In the genomic region with DNA sequence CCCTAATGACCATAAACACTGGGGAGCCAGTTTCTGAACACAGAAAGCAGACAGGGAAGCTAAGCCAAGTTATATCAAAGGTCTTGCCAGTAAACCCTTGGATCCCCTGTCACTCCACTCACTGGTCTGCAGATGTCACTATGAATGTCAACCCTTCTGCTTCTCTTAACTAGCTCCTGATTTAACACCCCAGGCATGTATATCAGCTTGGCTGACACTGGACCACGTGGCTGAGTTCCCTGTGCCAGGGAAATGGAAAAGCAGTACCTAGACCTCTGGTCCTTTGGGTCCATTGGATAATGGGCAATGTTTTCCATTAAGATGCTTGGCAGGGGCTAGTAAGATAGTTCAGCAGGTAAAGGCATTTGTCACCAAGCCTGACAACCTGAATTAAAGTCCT, we compare ENCODE assay signal across 34 mouse cellular contexts. TPM values are rescaled to one million over a fixed set of nuclear protein-coding genes. Genes with fewer than 3 reads are reported as not detected.
DNase-seq lines count a peak whose midpoint lies in the region; ATAC-seq and TF ChIP-seq lines count a peak whose summit lies in the region.
"Had no signal": no experiment of that assay in that cellular context is flagged by ENCODE, and none has a peak within 500 bp of the region (broad histone marks: within the 10 kb centered on the region; RNA-seq: fewer than 3 reads in every experiment).

No protein-coding gene starts in this region.

- H3K27ac ChIP-seq in heart, adult 2 months, result peak overlapping the region; percentile 40; the same call in 1 of the 2 replicates
- H3K27ac ChIP-seq in heart, embryonic 11.5 days (ENCODE audit: low read depth, low read length), result no peak overlapping the region
- H3K27ac ChIP-seq in lung, embryonic 14.5 days (ENCODE audit: low read depth), result no peak overlapping the region
- H3K27ac ChIP-seq: hindbrain, embryonic 13.5 days; limb, embryonic 12.5 days; liver, embryonic 15.5 days; lung, embryonic 15.5 days; midbrain, embryonic 12.5 days; neural tube, embryonic 13.5 days had no signal

- no peak for TF ChIP-seq CTCF in heart, adult 2 months (IDR thresholded peaks at IDR 0.05)
- no peak for TF ChIP-seq CTCF in lung, embryonic 14.5 days (IDR thresholded peaks at IDR 0.05; ENCODE audit: low read depth)

- peak; percentile 77 to 85 for DNase-seq in cerebellum, postnatal 10 days
- DNase-seq in cerebellum, adult 9-11 months, result no peak
- DNase-seq in heart, adult 2 months, result peak in 1 of 2 experiments; percentile 54
- peak; percentile 10 for DNase-seq in lung, embryonic 14.5 days
- no peak for DNase-seq in lung, postnatal 14 days
- no peak for DNase-seq in embryo, embryonic 10.5 days (ENCODE audit: low spot score)
- DNase-seq: adrenal gland, postnatal 14 days; cerebellum, adult 18-20 months; gastrocnemius, postnatal 10 days; kidney, adult 11 months; kidney, postnatal 14 days; layer of hippocampus, adult 9-11 months; lung, postnatal 36 days; right cerebral cortex, postnatal 4 days; thymus, postnatal 4 days had no signal

- H3K36me3 ChIP-seq in heart, adult 2 months (ENCODE audit: control insufficient read depth, insufficient read depth, low read length), result no peaks in the 10 kb centered on the region
- H3K36me3 ChIP-seq in heart, embryonic 11.5 days (ENCODE audit: control insufficient read depth, insufficient read depth, low read length), result no peaks in the 10 kb centered on the region
- H3K36me3 ChIP-seq in lung, embryonic 14.5 days (ENCODE audit: insufficient read depth), result no peaks in the 10 kb centered on the region
- H3K36me3 ChIP-seq: G1E; hindbrain, embryonic 13.5 days; limb, embryonic 12.5 days; liver, embryonic 15.5 days; lung, embryonic 15.5 days; midbrain, embryonic 12.5 days; neural tube, embryonic 13.5 days had no signal

- TF ChIP-seq EP300 in heart, adult 2 months (IDR thresholded peaks at IDR 0.05; ENCODE audit: insufficient read depth, low read depth, low read length), result 0 out of 2 replicates have a peak, but pooled peaks have one; percentile 35

- no peaks in the 10 kb centered on the region for H3K9me3 ChIP-seq in heart, embryonic 11.5 days (replicated peaks; ENCODE audit: control insufficient read depth, low read length)
- no peaks in the 10 kb centered on the region for H3K9me3 ChIP-seq in lung, embryonic 14.5 days (ENCODE audit: low read depth, low read length)
- H3K9me3 ChIP-seq: G1E; hindbrain, embryonic 13.5 days; limb, embryonic 12.5 days; liver, embryonic 15.5 days; lung, embryonic 15.5 days; midbrain, embryonic 12.5 days; neural tube, embryonic 13.5 days had no signal

- no peak for ATAC-seq in heart, embryonic 11.5 days (replicated peaks; ENCODE audit: insufficient number of reproducible peaks, low FRiP score, low TSS enrichment)
- ATAC-seq in lung, embryonic 14.5 days (ENCODE audit: insufficient read depth), result no peak
- ATAC-seq: inflammation-experienced regulatory T-cells, adult 6 months; Patski had no signal

- no peak overlapping the region for H3K4me2 ChIP-seq in heart, embryonic 11.5 days
- no peak overlapping the region for H3K4me2 ChIP-seq in lung, embryonic 14.5 days
- H3K4me2 ChIP-seq: hindbrain, embryonic 13.5 days; limb, embryonic 12.5 days; liver, embryonic 15.5 days; lung, embryonic 15.5 days; midbrain, embryonic 12.5 days; neural tube, embryonic 13.5 days had no signal

- H3K9ac ChIP-seq in heart, adult 2 months (ENCODE audit: low read depth, low read length), result no peak overlapping the region
- no peak overlapping the region for H3K9ac ChIP-seq in heart, embryonic 11.5 days (ENCODE audit: low read depth, low read length)
- no peak overlapping the region for H3K9ac ChIP-seq in lung, embryonic 14.5 days
- H3K9ac ChIP-seq: hindbrain, embryonic 13.5 days; limb, embryonic 12.5 days; liver, embryonic 15.5 days; lung, embryonic 15.5 days; midbrain, embryonic 12.5 days; neural tube, embryonic 13.5 days had no signal

- no peaks in the 10 kb centered on the region for H3K27me3 ChIP-seq in heart, adult 2 months (ENCODE audit: control insufficient read depth, insufficient read depth, low read length)
- no peaks in the 10 kb centered on the region for H3K27me3 ChIP-seq in heart, embryonic 11.5 days (ENCODE audit: control insufficient read depth, insufficient read depth, low read length)
- no peaks in the 10 kb centered on the region for H3K27me3 ChIP-seq in lung, embryonic 14.5 days (ENCODE audit: insufficient read depth, low read length)
- H3K27me3 ChIP-seq: limb, embryonic 12.5 days; liver, embryonic 15.5 days; lung, embryonic 15.5 days; neural tube, embryonic 13.5 days had no signal

- WGBS in heart, adult 2 months, result 32% methylated on average over 1 of the region's 1 CpGs
- WGBS in heart, embryonic 11.5 days (ENCODE audit: insufficient replicate concordance), result 33% methylated on average over 1 of the region's 1 CpGs
- WGBS in lung, embryonic 14.5 days, result 10% methylated on average over 1 of the region's 1 CpGs

- H3K4me3 ChIP-seq in heart, adult 2 months, result no peak overlapping the region
- no peak overlapping the region for H3K4me3 ChIP-seq in heart, embryonic 11.5 days (ENCODE audit: low read depth, low read length)
- H3K4me3 ChIP-seq in lung, embryonic 14.5 days (ENCODE audit: low read depth, low read length), result no peak overlapping the region
- H3K4me3 ChIP-seq: erythroblast, embryonic 14.5 days; hindbrain, embryonic 13.5 days; limb, embryonic 12.5 days; liver, embryonic 15.5 days; lung, embryonic 15.5 days; midbrain, embryonic 12.5 days; neural tube, embryonic 13.5 days had no signal

- no peak for TF ChIP-seq POLR2A in heart, adult 2 months (IDR thresholded peaks at IDR 0.05; ENCODE audit: insufficient read depth, low read depth, low read length)

- H3K79me2 ChIP-seq in heart, adult 2 months (replicated peaks; ENCODE audit: control insufficient read depth, insufficient read depth, low read length), result no peaks in the 10 kb centered on the region

- peaks cover 3% of the 10 kb centered on the region for H3K4me1 ChIP-seq in heart, adult 2 months (ENCODE audit: control insufficient read depth, insufficient read depth, low read length)
- peaks cover 5% of the 10 kb centered on the region; the same call in 1 of the 2 replicates for H3K4me1 ChIP-seq in heart, embryonic 11.5 days (ENCODE audit: control insufficient read depth, insufficient read depth, low read length)
- peaks cover 7% of the 10 kb centered on the region for H3K4me1 ChIP-seq in lung, embryonic 14.5 days (ENCODE audit: insufficient read depth)
- H3K4me1 ChIP-seq: limb, embryonic 12.5 days; liver, embryonic 15.5 days; midbrain, embryonic 12.5 days had no signal

- intact Hi-C loops in heart, adult 2 months (cut with DNase I), result no loop called here

RNA-seq across cellular contexts. Expression of a gene that starts 31.3 kb away (rescaled TPM):
- 1 to 10 TPM; 1.9 to 2.0 TPM for total RNA-seq in heart, adult 2 months (2021)
- 2.1 and 3.8 TPM in 2 replicates for polyA plus RNA-seq in heart, adult 2 months (2012; rRNA removed)
- polyA plus RNA-seq in heart, embryonic 11.5 days (2014; fragmentation: Nextera tagmentation; extraction: Ambion mirVana), result 0.87 and 2.1 TPM in 2 replicates
- polyA plus RNA-seq in lung, embryonic 14.5 days (2014; fragmentation: Nextera tagmentation; extraction: Ambion mirVana), result 1.8 TPM in 2 replicates
- polyA plus RNA-seq: erythroblast, embryonic 14.5 days had no signal

RNA-seq across cellular contexts. Expression of a gene that starts 37.2 kb away (rescaled TPM):
- not detected for total RNA-seq in heart, adult 2 months (2021)
- not detected in 2 replicates for polyA plus RNA-seq in heart, adult 2 months (2012; rRNA removed)
- polyA plus RNA-seq in heart, embryonic 11.5 days (2014; fragmentation: Nextera tagmentation; extraction: Ambion mirVana), result 0.16 TPM in 1 of 2 replicates, not detected in the other
- not detected in 2 replicates for polyA plus RNA-seq in lung, embryonic 14.5 days (2014; fragmentation: Nextera tagmentation; extraction: Ambion mirVana)
- total RNA-seq: adrenal gland, postnatal 14 days; common myeloid progenitor, adult 5-6 weeks; G1E; gastrocnemius, postnatal 10 days; heart, postnatal 14 days; left cerebral cortex, postnatal 14 days; liver, adult 2 months; megakaryocyte, adult 5-6 weeks had no signal
- polyA plus RNA-seq: embryonic facial prominence, embryonic 14.5 days; erythroblast, embryonic 14.5 days; forebrain, embryonic 11.5 days; G1E; hindbrain, embryonic 13.5 days; inflammation-experienced regulatory T-cells, adult 6 months; kidney, embryonic 14.5 days; limb, embryonic 12.5 days; liver, adult 2 months; liver, embryonic 15.5 days; lung, embryonic 15.5 days; midbrain, embryonic 12.5 days; neural tube, embryonic 13.5 days; Patski had no signal

RNA-seq across cellular contexts. Expression of a gene that starts 58.7 kb away (rescaled TPM):
- total RNA-seq in heart, adult 2 months (2021), result 10 to 100 TPM; 10.8 to 14.6 TPM
- 9.8 and 20.6 TPM in 2 replicates for polyA plus RNA-seq in heart, adult 2 months (2012; rRNA removed)
- 18.9 and 21.2 TPM in 2 replicates for polyA plus RNA-seq in heart, embryonic 11.5 days (2014; fragmentation: Nextera tagmentation; extraction: Ambion mirVana)
- 31.3 and 31.4 TPM in 2 replicates for polyA plus RNA-seq in lung, embryonic 14.5 days (2014; fragmentation: Nextera tagmentation; extraction: Ambion mirVana)

RNA-seq across cellular contexts. Expression of a gene that starts 58.8 kb away (rescaled TPM):
- total RNA-seq in heart, adult 2 months (2021), result 10 to 100 TPM; 18.3 to 20.1 TPM
- polyA plus RNA-seq in heart, adult 2 months (2012; rRNA removed), result 7.8 and 12.0 TPM in 2 replicates
- polyA plus RNA-seq in heart, embryonic 11.5 days (2014; fragmentation: Nextera tagmentation; extraction: Ambion mirVana), result 24.2 and 24.9 TPM in 2 replicates
- 18.8 and 20.3 TPM in 2 replicates for polyA plus RNA-seq in lung, embryonic 14.5 days (2014; fragmentation: Nextera tagmentation; extraction: Ambion mirVana)

Comparison
In these comparisons a context has a peak if more than half of its experiments do, and no peak if none do; other contexts are left out.
1. DNase-seq: peak in cerebellum, postnatal 10 days (2 of 2) and lung, embryonic 14.5 days (single experiment); none in cerebellum, adult 9-11 months (single experiment), lung, postnatal 14 days (single experiment) and embryo, embryonic 10.5 days (single experiment).